Mouse (Mus musculus): ENCODE results near the gene Ceacam16.

Ceacam16 gene

DNA sequence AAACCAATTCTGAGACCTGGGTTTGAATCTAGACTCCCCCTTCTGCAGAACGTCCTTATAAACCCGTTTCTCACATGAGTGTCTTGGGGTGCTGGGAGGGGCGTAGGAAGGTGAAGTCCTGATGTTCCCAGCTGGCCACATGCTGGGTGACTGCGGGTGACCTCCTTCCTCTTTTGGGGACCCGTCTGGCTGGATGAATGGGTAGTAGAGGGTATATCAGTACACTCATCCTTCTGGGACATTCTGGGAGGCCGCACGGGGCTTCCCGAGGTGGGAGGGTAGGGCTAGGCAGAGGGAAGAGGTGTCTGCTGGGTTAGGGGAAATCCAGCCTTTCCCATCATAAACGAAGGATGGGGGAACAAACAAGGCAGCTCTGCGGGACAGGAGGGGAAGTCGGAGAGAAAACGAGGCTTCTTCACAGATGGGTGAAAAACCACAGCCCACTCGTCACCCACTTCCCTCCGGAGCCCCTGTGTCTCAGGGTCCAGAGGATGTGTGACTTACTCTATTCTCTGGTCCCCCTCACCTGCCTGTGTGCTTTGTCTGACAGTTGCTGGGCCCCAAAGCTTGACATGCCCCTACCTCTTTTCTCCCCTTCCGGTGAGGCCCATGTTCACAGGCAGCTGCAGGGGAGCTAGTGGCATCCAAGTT is 16.5 kb downstream of the Ceacam16 start:
- no peak for DNase-seq (ENCODE audit: extremely low read depth, low read depth, low spot score)

DNA sequence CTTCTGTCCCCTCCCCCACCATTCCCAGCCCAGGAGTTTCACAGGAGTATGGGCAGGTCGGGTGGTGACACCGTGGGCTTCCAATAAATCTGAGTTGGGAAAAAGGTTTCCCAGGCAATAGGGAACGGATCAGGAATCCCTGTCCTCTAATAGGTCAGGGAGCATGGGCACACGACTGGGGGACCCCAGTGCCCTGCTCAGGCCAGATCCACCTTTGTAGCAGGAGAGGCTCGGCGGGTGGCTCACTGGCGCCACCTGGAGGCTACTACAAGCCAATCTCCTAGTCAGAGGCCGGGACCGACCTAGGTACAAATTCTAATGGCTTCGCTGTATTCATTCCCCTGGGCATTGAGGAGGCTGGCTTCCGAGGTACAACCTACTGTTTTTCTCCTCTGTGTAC is 17.5 kb downstream of the Ceacam16 start:
- DNase-seq (ENCODE audit: extremely low read depth, low read depth, low spot score), result no peak

DNA sequence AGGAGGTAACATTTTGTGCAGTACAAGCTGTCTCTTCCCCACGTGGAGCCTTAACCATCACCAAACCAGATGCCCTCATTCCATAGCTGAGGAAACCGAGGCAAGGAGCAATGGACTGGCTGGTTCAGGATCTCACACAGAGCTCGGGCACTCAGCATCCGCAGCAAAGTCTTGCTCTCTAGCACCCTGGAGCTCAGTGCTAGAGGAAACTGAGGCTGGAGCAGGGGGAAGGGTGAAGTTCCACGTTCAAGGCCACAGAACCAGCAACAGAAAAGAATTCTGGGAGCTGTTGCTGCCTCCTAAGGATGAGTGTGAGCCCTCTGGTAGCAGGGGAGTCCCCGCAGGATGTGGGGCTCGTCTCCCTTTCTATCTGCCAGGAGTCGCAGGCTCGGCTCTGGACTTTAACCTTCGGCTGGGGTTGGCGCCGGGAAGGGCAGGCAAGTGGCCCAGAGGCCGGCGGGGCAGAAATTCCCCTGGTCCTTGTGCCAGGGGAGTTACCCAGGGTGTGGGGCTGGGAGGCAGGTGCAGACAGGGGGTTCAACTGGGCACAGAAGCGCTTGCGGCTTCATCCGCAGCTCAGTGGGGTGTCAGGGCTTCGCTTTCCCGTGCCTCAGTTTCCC is 18.1 kb downstream of the Ceacam16 start:
- DNase-seq (ENCODE audit: extremely low read depth, low read depth, low spot score), result no peak

DNA sequence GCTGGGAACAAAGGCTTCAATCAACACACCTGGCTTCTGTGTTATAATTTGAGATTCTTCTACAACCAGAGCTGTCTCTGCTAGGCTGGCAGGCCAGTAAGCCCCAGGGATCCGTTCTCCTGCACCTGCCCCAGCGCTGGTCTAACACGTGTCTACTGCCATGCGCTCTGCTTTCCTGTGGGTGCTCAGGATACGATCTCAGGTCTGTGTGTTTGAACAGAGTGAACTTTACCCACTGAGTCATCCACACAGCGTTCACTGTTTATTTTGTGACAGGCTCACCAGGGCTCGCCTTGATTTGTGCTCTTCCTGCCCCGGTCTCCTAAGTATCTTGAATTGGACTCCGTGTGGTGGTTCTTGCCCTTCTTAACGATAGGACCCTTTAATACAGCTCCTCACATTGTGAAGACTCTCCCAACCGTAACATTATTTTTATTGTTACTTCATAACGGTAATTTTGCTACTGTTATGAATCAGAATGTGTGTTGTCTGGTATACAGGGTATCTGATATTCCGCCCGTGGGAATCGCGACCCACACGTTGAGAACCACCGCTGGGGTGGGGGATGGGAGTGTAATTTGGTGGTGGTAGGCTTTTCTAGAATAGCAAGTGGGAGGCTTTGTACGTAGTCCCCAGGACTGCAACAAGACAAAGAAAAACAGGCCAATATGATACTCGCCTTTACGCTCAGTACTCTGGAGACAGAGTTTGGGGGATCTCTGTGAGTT is 19.2 kb downstream of the Ceacam16 start:
- no peak for DNase-seq (ENCODE audit: extremely low read depth, low read depth, low spot score)

DNA sequence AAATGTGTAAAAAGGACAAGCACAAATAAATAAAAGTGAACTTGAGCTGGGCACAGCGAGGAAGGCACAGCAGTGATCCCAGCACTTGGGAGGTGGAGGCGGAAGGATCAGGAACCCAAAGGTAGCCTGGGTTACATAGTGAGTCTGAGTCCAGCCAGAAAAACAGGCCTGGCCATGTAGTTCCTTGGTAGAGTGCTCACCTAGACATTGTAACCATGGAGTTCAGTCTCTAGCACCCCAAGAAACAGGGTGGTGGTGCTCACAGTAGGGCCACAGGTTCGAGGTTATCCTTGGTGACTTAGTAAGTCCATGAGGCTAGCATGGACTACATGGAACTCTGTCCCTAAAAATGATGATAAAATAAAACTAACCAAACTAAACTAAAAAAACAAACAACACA is 20.2 kb downstream of the Ceacam16 start:
- DNase-seq (ENCODE audit: extremely low read depth, low read depth, low spot score), result no peak

DNA sequence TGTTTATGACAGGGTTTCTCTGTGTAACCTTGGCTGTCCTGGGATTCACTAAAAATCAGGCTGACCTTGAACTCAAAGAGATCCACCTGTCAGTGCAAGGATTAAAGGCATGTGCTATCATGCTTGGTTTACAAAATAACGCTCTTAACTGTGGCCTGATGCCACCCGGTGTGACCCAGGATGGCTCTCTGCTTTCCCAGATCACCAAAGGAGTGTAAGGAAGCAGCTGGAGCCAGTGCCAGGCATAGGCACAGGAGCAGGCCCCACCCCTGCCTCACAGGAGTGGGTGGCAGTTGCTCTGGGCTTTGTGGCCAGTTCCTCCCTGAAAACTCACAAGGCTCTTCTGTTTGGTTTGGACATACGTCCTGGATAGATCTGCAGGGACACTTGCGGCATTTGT is 20.7 kb downstream of the Ceacam16 start:
- DNase-seq (ENCODE audit: extremely low read depth, low read depth, low spot score), result peak; percentile 70

DNA sequence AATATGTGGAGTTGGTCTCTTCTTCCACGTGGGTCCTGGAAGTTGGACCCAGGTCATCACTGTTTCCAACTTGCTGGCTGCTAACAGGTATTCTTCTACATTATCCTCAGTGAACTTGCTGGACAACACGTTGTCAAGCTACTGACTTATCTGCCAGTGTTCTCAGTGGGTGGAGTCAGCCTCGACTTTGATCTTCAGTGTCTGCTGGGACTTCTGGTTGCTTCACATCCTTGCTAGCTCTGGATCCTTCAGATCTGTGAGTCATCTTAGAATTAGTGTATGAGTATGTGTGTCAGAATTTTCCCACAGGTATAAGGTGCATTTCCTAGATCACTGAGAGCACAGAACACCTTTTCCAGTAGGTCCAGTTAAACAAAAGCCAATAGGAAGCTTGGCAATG is 24.3 kb downstream of the Ceacam16 start:
- no peak for DNase-seq (ENCODE audit: extremely low read depth, low read depth, low spot score)

DNA sequence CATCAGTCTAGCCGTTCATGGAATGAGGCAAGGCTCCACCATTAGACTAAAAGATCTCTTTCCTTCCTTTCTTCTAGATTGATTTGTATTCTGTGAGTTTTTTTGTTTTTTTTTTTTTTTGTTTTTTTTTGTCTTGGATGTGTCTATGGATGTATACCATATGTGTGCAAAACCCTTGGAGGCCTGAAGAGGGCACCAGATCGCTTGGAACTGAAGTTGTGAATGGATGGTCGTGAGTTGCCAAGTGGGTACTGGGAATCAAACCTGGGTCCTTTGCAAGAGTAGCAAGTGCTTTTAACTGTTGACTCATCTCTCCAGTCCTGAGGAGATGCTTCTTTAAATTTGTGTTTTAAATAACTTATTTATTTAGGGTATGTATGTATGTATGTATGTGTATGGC is 27.0 kb downstream of the Ceacam16 start:
- no peak for DNase-seq (ENCODE audit: extremely low read depth, low read depth, low spot score)

DNA sequence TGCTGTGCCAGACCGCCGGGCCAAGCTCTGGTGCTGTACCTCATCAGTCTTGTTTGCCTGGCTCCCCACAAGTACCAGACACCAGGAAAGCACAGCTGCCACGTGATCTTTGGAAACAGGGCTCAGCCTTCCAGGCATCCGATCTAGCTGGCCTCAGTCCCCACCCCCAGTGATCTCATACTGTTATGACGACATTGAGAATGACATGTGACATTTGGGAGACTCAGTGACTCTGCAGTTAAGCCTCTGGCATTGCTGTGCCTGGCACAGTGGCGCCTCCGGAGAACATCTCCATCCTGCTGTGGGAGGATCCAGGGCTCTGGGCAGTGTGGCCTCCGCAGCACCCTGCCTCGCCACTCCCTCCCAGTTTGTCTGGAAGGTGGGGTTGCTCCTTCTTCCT is 29.3 kb downstream of the Ceacam16 start:
- DNase-seq (ENCODE audit: extremely low read depth, low read depth, low spot score), result no peak

DNA sequence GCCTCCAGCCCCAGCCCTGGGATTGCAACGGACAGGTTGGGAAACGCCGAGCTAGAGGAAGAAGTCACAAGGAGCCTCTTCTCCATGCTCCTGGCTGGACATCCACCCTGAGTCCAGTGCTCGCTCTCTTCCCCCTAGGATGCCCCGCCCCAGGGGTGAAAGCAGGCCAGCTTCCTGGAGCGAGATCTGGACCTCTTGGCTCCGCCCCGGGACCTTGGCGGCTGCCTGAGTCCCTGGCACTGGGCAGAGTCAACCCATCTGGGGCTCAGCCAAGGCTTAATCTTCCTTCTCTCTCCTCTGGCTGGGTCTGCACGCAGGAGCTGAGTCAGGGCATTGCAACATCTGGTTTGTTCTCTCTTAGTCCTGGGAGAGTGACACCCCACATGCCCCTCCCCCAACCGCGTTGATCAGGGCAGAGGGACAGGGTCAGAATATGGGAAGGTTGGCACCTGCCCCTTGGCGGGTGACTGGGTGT is 30.4 kb downstream of the Ceacam16 start:
- peak; percentile 90 for DNase-seq (ENCODE audit: extremely low read depth, low read depth, low spot score)

DNA sequence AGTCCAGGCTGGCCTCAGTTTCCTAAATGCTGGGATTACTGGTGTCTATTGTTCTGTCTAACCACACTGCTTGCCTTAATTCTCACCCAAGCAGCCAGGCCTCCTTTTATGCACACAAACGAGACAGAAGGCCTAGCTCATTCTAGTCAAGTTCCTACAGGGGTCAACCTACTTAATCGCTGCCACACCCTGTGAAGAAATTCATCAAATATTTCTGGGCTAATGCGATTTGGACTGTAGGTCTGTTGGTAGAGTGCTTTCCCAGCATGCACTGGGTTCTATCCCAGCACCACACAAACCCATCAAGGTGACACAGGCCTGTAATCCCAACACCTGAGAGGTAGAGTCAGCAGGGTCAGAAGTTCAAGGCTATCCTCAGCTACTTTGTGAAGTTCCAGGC is 31.4 kb downstream of the Ceacam16 start:
- DNase-seq (ENCODE audit: extremely low read depth, low read depth, low spot score), result no peak

DNA sequence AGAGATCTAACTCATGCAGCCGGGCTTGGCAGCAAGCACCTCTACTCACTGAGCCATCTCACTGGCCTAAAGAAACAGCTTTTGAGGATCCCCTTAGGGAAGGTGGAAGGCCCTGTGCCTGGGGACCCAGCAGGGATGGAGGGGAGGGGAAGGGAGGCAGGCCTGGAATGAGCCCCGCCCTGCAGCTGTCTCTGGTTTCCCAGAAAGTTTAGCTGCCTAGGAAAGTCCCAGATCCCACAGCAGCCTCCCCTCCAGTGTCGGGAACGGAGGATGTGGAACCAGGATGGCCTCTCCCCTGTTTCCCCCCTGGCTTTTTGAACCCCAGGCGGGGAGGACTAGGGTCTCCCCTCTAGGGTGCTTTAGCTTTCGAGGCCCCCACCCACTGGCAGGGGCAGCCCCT is 34.3 kb downstream of the Ceacam16 start:
- DNase-seq (ENCODE audit: extremely low read depth, low read depth, low spot score), result no peak

DNA sequence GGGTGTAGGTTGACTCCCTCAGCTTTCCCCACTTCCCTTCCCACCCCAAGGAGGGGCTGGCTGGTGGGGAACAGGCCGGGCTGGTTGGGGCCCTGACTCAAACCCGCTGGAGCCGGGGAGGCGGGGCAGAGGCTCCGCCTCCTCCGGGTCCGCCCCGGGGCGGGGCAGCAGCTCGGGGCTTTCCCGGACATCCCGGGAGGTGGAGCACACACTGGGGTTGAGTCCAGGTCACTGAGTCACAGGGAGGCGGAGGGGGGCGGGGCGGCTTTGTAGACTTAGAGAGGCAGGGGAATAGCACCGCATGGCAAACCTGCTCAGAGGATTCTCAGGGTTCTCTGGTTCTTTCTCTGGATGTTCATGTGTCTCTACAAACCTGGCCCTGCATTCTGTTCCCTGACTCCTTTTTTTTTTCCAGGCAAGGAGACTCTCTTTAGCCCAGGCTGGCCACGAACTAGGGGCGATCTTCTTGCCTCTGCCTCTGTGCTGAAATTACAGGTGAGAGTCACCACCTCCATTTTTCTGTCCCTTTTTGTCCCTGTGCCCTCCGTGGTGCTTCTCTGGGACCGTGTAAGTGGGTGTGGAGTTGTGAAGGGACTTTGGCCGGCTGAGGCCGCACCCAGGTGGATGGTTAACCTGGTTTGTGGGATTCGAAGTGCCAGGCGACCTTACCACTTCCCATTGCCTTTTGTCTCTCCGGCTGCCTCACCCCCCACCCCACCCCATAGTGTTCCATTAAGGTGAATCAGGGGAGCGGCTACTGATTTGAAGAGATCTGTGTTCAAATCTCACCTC is 36.7 kb downstream of the Ceacam16 start:
- no peak for DNase-seq (ENCODE audit: extremely low read depth, low read depth, low spot score)

DNA sequence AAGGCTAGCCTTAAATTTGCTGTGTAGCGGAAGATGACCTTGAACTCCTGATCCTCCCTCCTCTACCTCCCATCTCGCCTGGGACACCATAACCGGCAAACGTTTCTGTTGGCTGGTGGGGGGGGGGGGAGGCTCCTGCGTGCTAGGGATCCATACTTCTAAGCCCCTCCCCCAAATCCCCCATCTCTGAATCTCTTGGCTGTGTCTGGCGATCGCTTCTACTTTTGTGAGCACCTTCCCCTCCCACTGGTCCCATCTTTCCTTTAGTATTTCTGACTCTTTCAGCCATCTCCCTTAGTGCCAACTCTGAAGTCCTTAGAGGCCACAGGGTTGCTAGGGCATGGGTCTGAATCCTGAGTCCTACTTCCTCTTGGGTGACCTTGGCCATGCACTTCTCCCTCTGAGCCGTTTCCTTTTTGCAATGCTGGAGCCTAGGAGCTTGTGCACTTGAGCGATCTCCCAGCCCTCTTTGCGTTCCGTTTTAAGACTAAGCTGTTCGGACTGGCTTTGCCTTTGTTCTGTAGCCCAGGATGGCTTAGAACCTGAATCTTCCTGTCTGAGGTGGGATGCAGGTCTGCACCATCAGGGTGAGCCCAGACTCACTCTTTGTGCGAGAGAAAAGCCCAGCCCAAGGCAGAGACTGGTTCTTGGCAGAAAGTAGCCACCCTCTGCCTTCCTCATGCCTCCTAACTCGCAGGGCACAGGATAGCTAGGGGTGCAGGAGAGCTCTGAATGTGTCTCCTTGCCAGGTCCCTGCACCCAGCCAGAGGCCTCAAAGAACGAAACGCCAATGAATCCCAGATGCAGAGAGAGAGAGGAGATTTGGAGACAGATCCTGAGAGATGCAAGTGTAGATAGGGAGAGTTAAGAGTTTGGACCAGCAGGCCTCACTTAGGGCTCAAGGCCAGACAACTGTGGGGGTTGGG is 37.6 kb downstream of the Ceacam16 start:
- no peak for DNase-seq (ENCODE audit: extremely low read depth, low read depth, low spot score)

DNA sequence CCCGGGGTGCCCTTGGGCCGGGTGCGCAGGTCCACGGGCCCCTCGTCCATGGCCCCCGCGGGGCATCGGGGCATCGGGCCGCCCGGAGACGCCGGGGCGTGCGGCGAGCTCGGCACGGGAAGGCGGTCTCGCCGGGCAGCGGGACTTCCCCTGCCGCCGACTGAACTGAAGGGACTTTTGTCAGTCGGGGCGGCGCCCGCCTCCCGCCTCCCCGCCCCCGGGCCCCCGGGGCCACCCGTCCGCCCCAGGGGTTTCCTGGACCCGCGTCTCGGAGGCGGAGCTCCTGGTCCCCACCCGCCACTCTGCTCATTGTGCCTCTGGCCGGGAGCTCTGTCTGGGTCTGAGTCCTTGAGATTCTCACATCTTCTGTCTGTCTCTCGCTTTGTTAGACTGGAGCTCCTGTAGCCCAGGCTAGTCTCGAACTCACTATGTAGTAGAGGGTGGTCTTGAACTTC is 38.5 kb downstream of the Ceacam16 start, which contains the start of gene Bcl3:
TSS of gene Bcl3 (minus strand) at position 167 of the 455 bp plus-strand sequence.
- DNase-seq (ENCODE audit: extremely low read depth, low read depth, low spot score), result no peak

DNA sequence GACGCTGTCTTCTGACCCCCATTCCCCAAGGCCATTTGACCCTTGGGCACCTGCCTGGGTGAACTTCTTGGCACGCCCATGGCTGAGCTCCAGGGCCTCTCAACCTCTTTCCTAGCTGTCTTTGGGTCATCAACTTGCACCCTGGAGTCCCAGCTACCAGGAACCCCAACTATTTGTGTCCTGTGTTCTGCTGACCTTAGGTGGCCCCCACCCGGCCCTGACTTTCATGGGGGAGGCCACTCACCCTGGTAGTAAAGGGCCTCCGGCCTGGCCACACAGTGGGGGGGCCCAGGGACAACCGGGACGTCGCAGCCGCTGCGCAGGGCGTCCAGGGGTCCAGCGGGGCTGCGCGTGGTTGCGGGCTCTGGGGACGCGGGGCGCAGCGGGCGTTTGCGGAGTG is 38.9 kb downstream of the Ceacam16 start:
- DNase-seq (ENCODE audit: extremely low read depth, low read depth, low spot score), result no peak

DNA sequence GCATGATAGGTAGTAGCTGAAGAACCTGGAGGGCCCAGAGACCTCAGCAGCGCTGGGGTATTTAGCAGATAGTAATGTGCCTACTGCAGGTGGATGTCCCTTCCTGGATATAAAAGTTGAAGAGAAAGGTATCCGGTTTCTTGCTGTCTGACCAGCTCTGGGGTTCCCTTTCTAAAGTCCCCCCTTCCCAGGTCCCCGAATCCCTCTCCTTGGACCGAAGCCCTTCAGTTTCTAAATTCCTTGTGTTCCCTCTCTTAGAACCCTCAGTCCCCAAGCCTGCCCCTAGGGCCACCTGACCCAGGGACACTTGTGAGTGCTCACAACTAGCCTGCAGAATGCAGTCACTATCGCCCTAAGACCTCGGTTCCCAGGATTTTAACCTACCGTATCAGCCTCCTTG is 39.5 kb downstream of the Ceacam16 start:
- no peak for DNase-seq (ENCODE audit: extremely low read depth, low read depth, low spot score)

DNA sequence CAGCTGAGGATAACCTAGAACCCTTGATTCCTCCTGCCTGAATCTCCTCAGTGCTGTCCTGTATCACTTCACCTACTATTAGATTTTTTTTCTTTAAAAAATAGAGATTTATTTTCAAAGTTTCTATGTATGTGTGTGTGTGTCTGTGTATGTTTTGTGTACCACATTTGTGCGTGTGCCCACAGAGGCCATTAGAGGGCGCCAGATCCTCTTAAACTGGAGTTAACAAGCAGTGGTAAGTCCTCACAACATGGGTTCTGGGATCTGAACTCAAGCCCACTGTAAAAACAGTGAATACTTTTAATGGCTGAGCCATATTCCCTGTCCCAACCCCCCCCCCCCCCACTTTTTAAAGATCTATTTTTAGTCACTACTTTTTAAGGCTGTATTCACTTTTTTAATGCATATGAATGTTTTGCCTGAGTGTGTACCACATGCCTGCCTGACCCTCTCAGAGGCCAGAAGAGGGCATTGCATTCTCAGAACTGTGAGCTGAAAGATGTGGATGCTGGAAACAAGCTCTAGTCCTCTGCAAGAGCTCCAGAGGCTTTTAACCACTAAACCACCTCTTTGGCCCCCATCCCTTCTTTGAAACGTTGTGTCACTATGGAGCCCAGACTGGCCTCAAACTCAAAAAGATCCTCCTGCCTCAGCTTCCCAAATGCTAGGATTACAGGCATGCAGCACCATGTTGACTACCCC is 40.6 kb downstream of the Ceacam16 start:
- no peak for DNase-seq (ENCODE audit: extremely low read depth, low read depth, low spot score)

DNA sequence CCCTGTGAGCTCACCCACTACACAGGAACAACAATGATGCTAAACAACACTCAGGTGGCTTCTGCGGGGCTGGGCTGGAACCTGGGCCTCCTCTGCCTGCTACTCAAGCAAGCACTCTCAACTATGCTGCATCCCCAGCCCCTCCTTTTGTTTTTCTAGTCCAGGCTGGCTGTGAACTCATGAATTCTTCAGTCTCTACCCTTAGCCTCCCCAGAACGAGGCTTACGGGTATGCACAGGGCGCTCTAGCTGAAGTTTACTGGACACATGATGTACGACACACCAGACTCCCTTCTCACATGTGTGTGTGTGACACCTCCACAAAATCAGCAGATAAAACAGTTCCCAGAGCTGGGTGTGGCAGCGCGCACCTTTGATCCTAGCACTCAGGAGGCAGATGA is 42.2 kb downstream of the Ceacam16 start:
- no peak for DNase-seq (ENCODE audit: extremely low read depth, low read depth, low spot score)

DNA sequence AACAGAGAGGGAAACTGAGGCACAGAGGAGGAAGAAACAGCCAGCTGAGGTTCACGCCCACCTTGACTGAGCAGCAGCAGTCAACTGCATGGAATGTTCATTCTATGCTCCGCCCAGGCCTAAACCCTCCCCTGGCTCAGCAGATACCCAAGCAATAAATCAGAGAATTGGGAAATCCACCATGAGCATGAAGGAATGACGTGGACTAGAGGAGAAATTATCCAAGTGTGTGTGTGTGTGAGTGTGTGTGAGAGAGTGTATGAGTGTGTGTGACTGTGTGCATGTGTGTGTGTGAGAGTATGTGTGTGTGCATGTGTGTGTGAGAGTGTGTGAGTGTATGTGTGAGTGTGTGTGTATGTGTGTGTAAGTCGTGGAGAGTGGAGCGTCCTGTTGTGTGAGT is 42.7 kb downstream of the Ceacam16 start:
- DNase-seq (ENCODE audit: extremely low read depth, low read depth, low spot score), result no peak
